Mouse (Mus musculus): ENCODE data around the gene Ndufs3.

DNA sequence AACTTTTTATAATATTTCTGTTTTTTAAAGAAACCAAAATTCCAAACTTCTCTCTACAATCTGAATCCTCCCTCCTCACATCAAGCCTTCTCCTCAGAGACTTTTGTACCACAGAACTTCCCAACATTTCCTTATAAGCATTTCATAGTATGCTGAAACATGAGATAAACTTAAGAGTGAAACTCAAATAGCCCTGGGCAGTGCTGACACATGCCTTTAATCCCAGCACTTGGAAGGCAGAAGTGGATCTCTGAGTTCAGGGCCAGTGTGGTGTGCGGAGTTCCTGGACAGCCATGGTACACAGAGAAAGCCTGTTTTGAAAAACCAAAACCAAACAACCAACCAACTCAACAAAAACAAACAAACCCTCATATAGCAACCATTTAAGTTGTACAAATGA, 16.6 kb upstream of the Ndufs3 start:
- TF ChIP-seq POLR2A (IDR thresholded peaks at IDR 0.05; ENCODE audit: borderline replicate concordance, low read depth, low read length) (no peak), CTCF (IDR thresholded peaks at IDR 0.05; ENCODE audit: low read depth, low read length) (no peak)
